Mouse (Mus musculus): ENCODE measurements at regions not wholly inside any gene's neighbourhood (a gene's known extent, or its start where the extent isn't known, plus 50 kb on each side); places are given as distances from the start of the nearest gene placed in this dataset.
"Not testable (repeated sequence)": the region's sequence is repeated elsewhere in the genome, so short reads cannot be mapped to it uniquely, and the experiment has no call there.

DNA sequence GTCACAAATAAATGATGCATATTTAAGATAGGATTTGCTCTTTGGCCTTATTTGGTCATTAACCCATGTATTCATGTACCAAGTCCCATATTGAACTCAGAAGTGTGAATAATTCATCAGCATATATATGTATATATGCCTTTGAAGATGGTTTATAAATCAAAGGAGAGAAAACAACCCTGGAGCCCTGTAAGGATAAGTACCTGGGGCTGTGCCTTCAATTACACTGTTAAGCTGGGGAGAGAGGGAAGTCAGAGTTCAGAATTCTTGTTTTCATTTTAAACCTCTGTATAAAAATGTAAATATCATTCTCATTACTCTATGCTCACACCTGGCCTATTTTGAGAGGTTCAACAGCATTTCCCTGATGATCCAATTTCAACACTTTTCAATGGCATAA lies 299.8 kb upstream of the Gm6657 start:
- H3K4me2 ChIP-seq (ENCODE audit: low read depth), result no peak overlapping the region
- no peaks in the 10 kb centered on the region for H3K27me3 ChIP-seq (ENCODE audit: control insufficient read depth, insufficient read depth, low read length)
- H3K4me1 ChIP-seq (ENCODE audit: control insufficient read depth, insufficient read depth, low read length), result no peaks in the 10 kb centered on the region
- no peak overlapping the region for H3K4me3 ChIP-seq (ENCODE audit: low read depth, low read length)
- ATAC-seq (ENCODE audit: insufficient read depth, low FRiP score, low TSS enrichment) (no peak), DNase-seq (ENCODE audit: low spot score) (no peak)
- H3K27ac ChIP-seq (ENCODE audit: low read depth, low read length), result no peak overlapping the region
- H3K9ac ChIP-seq (ENCODE audit: low read length), result no peak overlapping the region
- no peaks in the 10 kb centered on the region for H3K9me3 ChIP-seq (ENCODE audit: control insufficient read depth, low read length)
- no peaks in the 10 kb centered on the region for H3K36me3 ChIP-seq (ENCODE audit: control insufficient read depth, insufficient read depth, low read length)

DNA sequence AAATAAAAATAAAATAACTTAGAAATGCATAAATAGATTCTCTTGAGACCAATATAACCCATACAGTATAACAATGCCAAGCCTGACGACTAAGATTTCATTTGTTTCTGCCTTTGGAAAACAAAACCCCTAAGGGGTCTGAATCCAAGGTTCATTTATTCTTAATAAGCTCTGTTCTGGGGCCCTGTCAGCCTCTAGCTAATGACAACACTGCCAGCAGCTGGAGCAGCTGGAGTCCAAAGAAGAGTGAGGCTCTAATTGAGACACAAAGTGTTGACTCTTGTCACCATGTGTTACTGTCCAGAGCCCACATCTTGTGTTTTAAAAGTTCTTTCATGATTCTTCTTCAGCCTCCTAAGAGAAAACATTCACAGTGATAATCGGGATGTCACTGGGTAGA lies 298.5 kb upstream of the Gm6657 start:
- H3K4me3 ChIP-seq (ENCODE audit: low read depth, low read length), result no peak overlapping the region
- H3K4me2 ChIP-seq (ENCODE audit: low read depth), result no peak overlapping the region
- H3K9ac ChIP-seq (ENCODE audit: low read length), result no peak overlapping the region
- no peaks in the 10 kb centered on the region for H3K36me3 ChIP-seq (ENCODE audit: control insufficient read depth, insufficient read depth, low read length)
- no peak overlapping the region for H3K27ac ChIP-seq (ENCODE audit: low read depth, low read length)
- no peaks in the 10 kb centered on the region for H3K4me1 ChIP-seq (ENCODE audit: control insufficient read depth, insufficient read depth, low read length)
- H3K9me3 ChIP-seq (ENCODE audit: control insufficient read depth, low read length), result no peaks in the 10 kb centered on the region
- H3K27me3 ChIP-seq (ENCODE audit: control insufficient read depth, insufficient read depth, low read length), result no peaks in the 10 kb centered on the region
- 66% methylated on average over 2 of the region's 2 CpGs for WGBS
- no peak for ATAC-seq (ENCODE audit: insufficient read depth, low FRiP score, low TSS enrichment)
- no peak for DNase-seq (ENCODE audit: low spot score)

DNA sequence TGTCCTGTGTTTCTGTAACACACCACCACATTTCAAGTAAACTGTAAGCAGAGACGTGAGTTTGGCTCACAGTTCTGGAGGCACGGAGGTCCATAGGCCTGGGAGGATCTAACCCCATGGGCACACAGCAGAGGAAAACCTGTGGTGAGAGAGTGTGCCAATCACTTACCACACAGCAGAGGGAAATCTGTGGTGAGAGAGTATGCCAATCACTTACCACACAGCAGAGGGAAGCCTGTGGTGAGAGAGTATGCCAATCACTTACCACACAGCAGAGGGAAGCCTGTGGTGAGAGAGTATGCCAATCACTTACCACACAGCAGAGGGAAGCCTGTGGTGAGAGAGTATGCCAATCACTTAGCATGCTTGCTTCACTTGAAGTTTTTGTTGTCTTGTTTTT lies 295.1 kb upstream of the Gm6657 start:
- DNase-seq (ENCODE audit: low spot score); H3K27ac ChIP-seq (ENCODE audit: low read depth, low read length); H3K36me3 ChIP-seq (ENCODE audit: control insufficient read depth, insufficient read depth, low read length); H3K4me2 ChIP-seq (ENCODE audit: low read depth); H3K4me3 ChIP-seq (ENCODE audit: low read depth, low read length); H3K9ac ChIP-seq (ENCODE audit: low read length); H3K4me1 ChIP-seq (ENCODE audit: control insufficient read depth, insufficient read depth, low read length); H3K27me3 ChIP-seq (ENCODE audit: control insufficient read depth, insufficient read depth, low read length); H3K9me3 ChIP-seq (ENCODE audit: control insufficient read depth, low read length); ATAC-seq (ENCODE audit: insufficient read depth, low FRiP score, low TSS enrichment): not testable (repeated sequence)
- WGBS, result 98% methylated on average over 2 of the region's 2 CpGs

DNA sequence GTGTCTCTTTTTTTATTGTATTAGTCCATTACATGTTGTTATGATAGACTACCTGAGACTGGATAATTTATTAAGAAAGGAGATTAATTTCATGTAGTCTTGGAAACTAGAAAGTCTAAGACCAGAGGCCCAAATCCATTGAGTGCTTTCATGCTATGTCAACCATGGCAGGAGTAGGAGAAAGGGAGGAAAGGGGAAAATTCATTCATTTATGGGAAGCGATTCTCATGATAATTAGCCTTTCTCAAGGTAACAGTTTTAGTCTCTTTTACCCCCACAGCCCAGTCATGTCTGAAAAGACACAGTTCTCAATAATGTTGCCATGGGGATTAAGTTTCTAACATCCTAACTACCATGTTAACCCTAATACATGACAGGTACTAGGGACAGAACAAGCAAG lies 292.8 kb upstream of the Gm6657 start:
- no peaks in the 10 kb centered on the region for H3K4me1 ChIP-seq (ENCODE audit: control insufficient read depth, insufficient read depth, low read length)
- no peaks in the 10 kb centered on the region for H3K27me3 ChIP-seq (ENCODE audit: control insufficient read depth, insufficient read depth, low read length)
- H3K27ac ChIP-seq (ENCODE audit: low read depth, low read length), result no peak overlapping the region
- H3K9me3 ChIP-seq (ENCODE audit: control insufficient read depth, low read length), result no peaks in the 10 kb centered on the region
- DNase-seq (ENCODE audit: low spot score) (no peak), ATAC-seq (ENCODE audit: insufficient read depth, low FRiP score, low TSS enrichment) (peak; percentile 55; the same call in 1 of the 2 replicates)
- H3K9ac ChIP-seq (ENCODE audit: low read length), result no peak overlapping the region
- no peak overlapping the region for H3K4me3 ChIP-seq (ENCODE audit: low read depth, low read length)
- no peaks in the 10 kb centered on the region for H3K36me3 ChIP-seq (ENCODE audit: control insufficient read depth, insufficient read depth, low read length)
- H3K4me2 ChIP-seq (ENCODE audit: low read depth), result no peak overlapping the region
- 72% methylated on average over 1 of the region's 1 CpGs for WGBS

DNA sequence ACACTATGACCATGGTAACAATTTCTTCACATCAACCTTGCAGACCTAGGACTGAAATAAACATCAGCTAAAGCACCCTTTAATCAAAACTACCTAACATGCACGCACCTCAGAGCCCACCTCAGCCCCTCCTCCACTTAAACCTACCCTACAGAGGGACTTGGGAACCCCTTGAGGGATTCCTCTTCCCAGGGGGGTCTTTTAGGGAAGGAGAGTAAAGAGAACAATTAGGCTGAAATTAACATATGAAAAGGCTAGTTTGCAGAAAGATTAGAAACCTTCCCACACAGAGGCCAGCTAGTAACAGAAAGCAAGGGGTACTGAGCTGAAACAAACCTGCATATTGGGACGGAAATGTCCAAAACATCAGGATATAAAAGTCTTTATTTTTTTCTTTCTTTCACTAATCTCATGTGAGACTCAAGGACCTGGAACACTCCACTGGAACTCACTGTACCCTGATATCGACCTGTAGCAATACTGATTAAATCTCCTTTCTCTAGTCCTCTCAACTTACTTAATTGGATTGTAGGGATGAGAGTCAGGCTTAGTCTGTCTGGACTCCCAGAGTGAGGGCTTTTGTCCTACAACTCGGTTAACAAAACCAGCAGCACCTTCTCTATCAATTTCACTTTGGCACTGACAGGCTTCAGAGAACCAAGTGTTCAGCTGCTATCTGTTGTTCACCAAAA lies 281.0 kb upstream of the Gm6657 start:
- DNase-seq (ENCODE audit: low spot score), result no peak

DNA sequence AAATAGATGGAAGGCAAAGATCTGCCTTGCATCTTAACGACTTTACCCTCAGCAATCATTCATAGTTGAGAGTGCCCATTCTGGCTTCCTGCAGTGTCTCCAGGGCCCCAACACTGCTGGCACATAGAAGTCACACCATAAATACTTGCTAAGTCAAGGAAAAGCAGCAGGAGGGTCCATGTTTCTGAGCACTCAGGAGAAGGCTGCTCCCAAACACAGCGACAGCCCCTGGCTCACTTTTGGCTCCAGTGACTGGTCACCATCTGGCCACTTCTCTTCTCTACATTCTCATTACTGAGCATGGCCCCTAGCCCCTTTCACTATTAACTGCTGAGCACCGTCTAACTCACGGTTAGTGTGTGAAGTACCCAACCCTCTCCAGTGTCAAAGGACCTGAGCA lies 265.3 kb upstream of the Gm6657 start:
- Histone ChIP-seq H3K27ac (ENCODE audit: low read depth, low read length) (no peak overlapping the region), H3K4me3 (ENCODE audit: low read depth, low read length) (no peak overlapping the region), H3K4me2 (ENCODE audit: low read depth) (no peak overlapping the region), H3K4me1 (ENCODE audit: control insufficient read depth, insufficient read depth, low read length) (0 out of 2 replicates have a peak, but pooled peaks cover 3% of the 10 kb centered on the region), H3K27me3 (ENCODE audit: control insufficient read depth, insufficient read depth, low read length) (no peaks in the 10 kb centered on the region), H3K9ac (ENCODE audit: low read length) (no peak overlapping the region), H3K36me3 (ENCODE audit: control insufficient read depth, insufficient read depth, low read length) (no peaks in the 10 kb centered on the region), H3K9me3 (ENCODE audit: control insufficient read depth, low read length) (no peaks in the 10 kb centered on the region)
- peak; percentile 38 for DNase-seq (ENCODE audit: low spot score)
- peak; percentile 70; the same call in 1 of the 2 replicates for ATAC-seq (ENCODE audit: insufficient read depth, low FRiP score, low TSS enrichment)
- WGBS, result 33% methylated on average over 4 of the region's 4 CpGs

More for the DNA sequence above, 281.0 kb upstream of the Gm6657 start:
- Histone ChIP-seq H3K27ac (ENCODE audit: low read depth, low read length) (no peak overlapping the region), H3K4me2 (ENCODE audit: low read depth) (no peak overlapping the region), H3K27me3 (ENCODE audit: control insufficient read depth, insufficient read depth, low read length) (no peaks in the 10 kb centered on the region), H3K4me1 (ENCODE audit: control insufficient read depth, insufficient read depth, low read length) (no peaks in the 10 kb centered on the region), H3K36me3 (ENCODE audit: control insufficient read depth, insufficient read depth, low read length) (no peaks in the 10 kb centered on the region), H3K9ac (ENCODE audit: low read length) (no peak overlapping the region), H3K9me3 (ENCODE audit: control insufficient read depth, low read length) (no peaks in the 10 kb centered on the region), H3K4me3 (ENCODE audit: low read depth, low read length) (no peak overlapping the region)
- no peak for ATAC-seq (ENCODE audit: insufficient read depth, low FRiP score, low TSS enrichment)
- WGBS, result 31% methylated on average over 4 of the region's 4 CpGs

DNA sequence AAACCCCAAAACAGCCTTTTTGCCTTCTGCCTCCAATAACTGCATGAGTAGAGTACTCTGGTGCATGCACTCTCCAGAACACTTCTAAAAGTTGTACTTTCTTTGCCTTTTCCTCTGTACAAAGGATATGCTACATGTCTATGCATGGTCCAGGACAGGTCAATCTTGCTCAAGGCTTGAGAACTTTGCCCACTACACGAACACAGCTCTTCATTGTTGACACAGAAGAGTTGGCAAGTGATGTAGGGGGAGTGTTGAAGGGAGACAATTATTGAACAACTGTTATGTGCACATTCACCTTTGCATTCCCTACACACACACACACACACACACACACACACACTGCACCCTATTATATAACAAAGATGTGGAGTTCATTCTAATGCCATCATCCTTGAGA lies 264.5 kb upstream of the Gm6657 start:
- 69% methylated on average over 1 of the region's 1 CpGs for WGBS
- Histone ChIP-seq H3K4me1 (ENCODE audit: control insufficient read depth, insufficient read depth, low read length) (0 out of 2 replicates have a peak, but pooled peaks cover 3% of the 10 kb centered on the region), H3K27me3 (ENCODE audit: control insufficient read depth, insufficient read depth, low read length) (no peaks in the 10 kb centered on the region), H3K9ac (ENCODE audit: low read length) (no peak overlapping the region), H3K4me2 (ENCODE audit: low read depth) (no peak overlapping the region), H3K9me3 (ENCODE audit: control insufficient read depth, low read length) (no peaks in the 10 kb centered on the region), H3K27ac (ENCODE audit: low read depth, low read length) (no peak overlapping the region), H3K36me3 (ENCODE audit: control insufficient read depth, insufficient read depth, low read length) (no peaks in the 10 kb centered on the region), H3K4me3 (ENCODE audit: low read depth, low read length) (no peak overlapping the region)
- DNase-seq (ENCODE audit: low spot score) (no peak), ATAC-seq (ENCODE audit: insufficient read depth, low FRiP score, low TSS enrichment) (no peak)

DNA sequence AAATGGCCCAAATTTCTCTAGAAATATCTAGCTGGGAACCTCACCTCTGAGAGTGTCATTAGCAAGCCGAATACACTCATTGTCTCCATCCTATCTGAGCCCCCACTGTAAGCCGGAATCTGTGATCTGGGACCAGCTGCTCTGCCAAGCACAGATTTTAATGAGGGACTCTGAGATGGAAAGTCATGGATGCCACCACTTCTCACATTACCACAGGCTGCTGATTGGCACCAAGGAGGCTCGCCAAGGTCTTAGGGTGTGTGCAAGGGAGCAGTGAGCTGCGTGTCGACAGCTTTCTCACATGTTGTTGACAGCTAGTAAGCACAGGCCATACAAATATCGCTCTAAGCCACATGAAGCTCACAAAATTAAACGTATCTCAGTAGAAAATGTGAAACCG lies 250.1 kb upstream of the Gm6657 start:
- H3K9me3 ChIP-seq (ENCODE audit: control insufficient read depth, low read length), result no peaks in the 10 kb centered on the region
- no peak overlapping the region for H3K27ac ChIP-seq (ENCODE audit: low read depth, low read length)
- H3K4me1 ChIP-seq (ENCODE audit: control insufficient read depth, insufficient read depth, low read length), result no peaks in the 10 kb centered on the region
- H3K27me3 ChIP-seq (ENCODE audit: control insufficient read depth, insufficient read depth, low read length), result no peaks in the 10 kb centered on the region
- WGBS, result 85% methylated on average over 8 of the region's 8 CpGs
- H3K36me3 ChIP-seq (ENCODE audit: control insufficient read depth, insufficient read depth, low read length), result no peaks in the 10 kb centered on the region
- DNase-seq (ENCODE audit: low spot score) (no peak), ATAC-seq (ENCODE audit: insufficient read depth, low FRiP score, low TSS enrichment) (no peak)
- no peak overlapping the region for H3K9ac ChIP-seq (ENCODE audit: low read length)
- H3K4me2 ChIP-seq (ENCODE audit: low read depth), result no peak overlapping the region
- H3K4me3 ChIP-seq (ENCODE audit: low read depth, low read length), result no peak overlapping the region

DNA sequence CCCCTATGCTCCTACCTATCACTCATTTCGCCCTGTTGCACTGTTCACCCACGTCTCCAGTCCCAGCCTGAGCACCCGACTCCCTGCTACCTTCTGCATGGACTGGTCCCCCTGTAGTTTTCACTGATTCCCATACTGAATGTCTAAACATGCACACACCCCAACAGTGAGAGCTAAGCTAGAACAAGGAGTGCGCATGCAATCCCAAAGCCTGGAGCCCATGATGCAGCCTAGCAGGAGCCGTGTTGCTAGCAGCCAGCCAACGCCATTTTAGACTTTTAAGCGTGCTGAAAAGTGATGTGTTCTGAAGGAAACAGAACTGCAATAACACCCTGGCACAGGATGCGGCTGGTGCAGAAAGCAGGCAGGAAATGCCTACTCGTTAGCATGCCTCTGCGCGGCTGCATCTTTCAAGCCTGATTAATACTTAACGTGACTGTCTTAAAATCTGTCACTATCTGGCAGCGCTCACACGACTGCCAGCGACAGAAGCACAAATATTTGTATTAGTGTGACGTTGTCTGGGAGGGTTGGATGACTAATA lies 244.5 kb upstream of the Gm6657 start:
- H3K9me3 ChIP-seq (ENCODE audit: control insufficient read depth, low read length), result no peaks in the 10 kb centered on the region
- H3K27ac ChIP-seq (ENCODE audit: low read depth, low read length), result no peak overlapping the region
- no peaks in the 10 kb centered on the region for H3K4me1 ChIP-seq (ENCODE audit: control insufficient read depth, insufficient read depth, low read length)
- no peak overlapping the region; the same call in 1 of the 2 replicates for H3K4me2 ChIP-seq (ENCODE audit: low read depth)
- DNase-seq (ENCODE audit: low spot score) (no peak), ATAC-seq (ENCODE audit: insufficient read depth, low FRiP score, low TSS enrichment) (no peak)
- no peak overlapping the region; the same call in 1 of the 2 replicates for H3K9ac ChIP-seq (ENCODE audit: low read length)
- H3K27me3 ChIP-seq (ENCODE audit: control insufficient read depth, insufficient read depth, low read length), result no peaks in the 10 kb centered on the region
- H3K4me3 ChIP-seq (ENCODE audit: low read depth, low read length), result no peak overlapping the region
- WGBS, result 58% methylated on average over 16 of the region's 16 CpGs
- H3K36me3 ChIP-seq (ENCODE audit: control insufficient read depth, insufficient read depth, low read length), result no peaks in the 10 kb centered on the region

Data from neural tube, embryonic 11.5 days (tissue).